Mouse (Mus musculus) T-helper 17 cell (primary cell): ENCODE measurements at regions not wholly inside any gene's neighbourhood (a gene's known extent, or its start where the extent isn't known, plus 50 kb on each side); places are given as distances from the start of the nearest gene placed in this dataset.

Experiments used
- in situ Hi-C, 2 experiments: fragments of 300-600 bp; cut with MboI, MseI; formaldehyde crosslinking; loops; 1 replicate in 1 of 2; 2 replicates in 1 of 2; pipeline ENCODE4 v1.15.1; 2025; ENCODE audit warnings: high pct_unique_total_duplicates in 2 of 2

DNA sequence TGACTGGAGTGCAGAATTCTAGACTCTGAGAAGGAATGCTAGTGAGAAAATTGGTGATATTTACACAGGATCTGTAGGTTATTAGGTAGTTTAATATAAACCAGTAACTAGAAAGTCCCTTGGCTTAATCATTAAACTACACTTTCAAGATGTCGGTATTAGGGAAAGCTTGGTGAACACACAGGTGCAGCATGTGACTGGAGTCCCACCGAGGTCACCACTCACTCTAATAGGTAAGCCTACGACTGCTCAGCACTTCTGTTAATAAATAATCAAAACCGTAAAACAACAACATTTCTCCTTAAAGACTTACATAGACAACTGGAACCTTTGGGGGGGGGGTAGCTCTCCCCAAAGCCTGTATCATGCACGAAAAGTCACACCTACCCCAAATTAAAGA lies 125.1 kb downstream of the Polr2m start:
- in situ Hi-C loops: no loop called here

DNA sequence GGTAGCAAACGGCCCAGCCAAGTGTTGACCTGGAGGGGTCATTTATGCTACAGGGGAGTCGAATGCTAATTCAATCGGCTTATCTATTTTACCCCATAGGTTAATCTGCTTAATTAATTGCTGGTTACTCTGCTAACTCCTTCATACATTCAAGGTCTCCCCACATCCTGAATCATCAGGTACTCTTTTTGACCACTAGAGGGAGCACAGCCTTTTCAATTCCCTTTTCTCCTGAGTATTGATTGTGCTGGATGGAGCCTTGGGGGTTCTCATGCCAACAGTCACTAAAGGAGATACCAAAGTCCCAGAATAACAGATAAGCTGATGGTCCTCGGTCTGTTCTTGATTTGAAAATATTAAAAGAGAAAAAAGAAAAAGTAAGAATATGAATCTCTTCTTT lies 126.8 kb downstream of the Polr2m start:
- in situ Hi-C loops: no loop called here

DNA sequence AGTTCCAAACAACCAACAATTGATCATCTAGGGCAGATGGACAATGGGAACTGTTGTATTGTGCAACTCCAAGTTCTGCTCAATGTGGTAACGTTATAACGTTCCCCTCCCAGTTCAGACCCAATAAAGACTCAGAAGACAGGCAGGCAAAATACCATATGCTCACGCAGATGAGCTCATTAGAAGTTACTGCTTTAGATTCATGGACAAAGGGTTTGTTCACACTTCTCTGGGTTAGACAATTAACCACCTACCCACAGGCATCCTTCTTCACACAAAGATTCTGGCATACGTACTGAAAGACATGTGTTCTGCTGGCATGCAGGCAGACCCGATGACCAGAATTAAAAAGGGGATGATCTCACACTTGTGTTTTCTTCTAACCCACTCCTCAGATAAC lies 130.0 kb downstream of the Polr2m start:
- in situ Hi-C loops: no loop called here
